Mouse (Mus musculus): Measurements from ENCODE around the gene Usp15. TPM values are rescaled to one million over a fixed set of nuclear protein-coding genes. Genes with fewer than 3 reads are reported as not detected.

The Usp15 gene
- polyA plus RNA-seq, 1 experiment = 52.4 TPM

DNA sequence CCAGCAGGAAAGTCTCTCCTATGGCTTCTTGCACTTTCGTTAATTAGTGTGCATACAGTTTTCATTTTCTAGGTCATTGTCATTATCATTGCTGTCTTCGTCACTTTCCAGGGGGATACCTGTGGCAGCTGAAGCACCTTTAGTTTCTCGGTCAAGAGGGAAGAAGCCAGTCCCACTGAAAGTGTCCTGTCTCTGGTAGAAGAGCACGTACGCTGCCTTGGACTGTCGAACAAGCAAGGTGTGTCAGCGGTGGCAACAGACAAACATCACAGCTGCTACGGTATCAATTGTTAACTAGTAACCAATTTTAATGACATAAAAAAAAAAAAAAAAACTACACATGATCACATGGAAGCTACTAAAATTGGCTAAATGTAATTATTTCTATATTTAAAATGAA is 83.3 kb downstream of the Usp15 start:
- DNase-seq = no peak
- TF ChIP-seq POLR2A (IDR thresholded peaks at IDR 0.05; ENCODE audit: borderline replicate concordance, insufficient read depth, low read length) = no peak
- TF ChIP-seq CTCF (IDR thresholded peaks at IDR 0.05; ENCODE audit: borderline replicate concordance, insufficient read depth, low read depth, low read length) = no peak
- Histone ChIP-seq H3K27ac (ENCODE audit: insufficient read depth, low read length) (no peak overlapping the region), H3K4me1 (ENCODE audit: control insufficient read depth, insufficient read depth, low read length) (no peaks in the 10 kb centered on the region), H3K4me3 (replicated peaks; ENCODE audit: insufficient read depth, low read depth, low read length) (no peak overlapping the region), H3K27me3 (ENCODE audit: control insufficient read depth, insufficient read depth, low read length) (no peaks in the 10 kb centered on the region)
- 95% methylated on average over 8 of the region's 8 CpGs for WGBS

DNA sequence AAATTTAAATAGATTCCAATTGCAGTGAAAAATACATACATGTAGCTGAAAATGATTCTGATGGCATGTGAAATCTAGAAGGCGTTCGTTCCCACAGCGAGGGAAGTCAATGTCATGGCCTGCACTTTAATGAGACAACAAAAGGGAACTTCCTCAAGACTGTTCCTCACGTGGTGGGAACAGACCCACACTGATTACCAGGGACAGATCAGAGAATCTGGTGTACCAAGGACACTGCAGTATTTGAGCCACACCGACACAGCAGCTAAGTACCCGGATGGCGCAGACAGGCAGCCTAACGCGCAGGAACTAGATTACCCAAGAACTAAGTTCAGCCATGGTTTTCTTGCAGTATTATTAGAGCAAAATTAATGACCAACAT is 84.0 kb downstream of the Usp15 start:
- Histone ChIP-seq H3K27ac (ENCODE audit: insufficient read depth, low read length) (no peak overlapping the region), H3K4me3 (replicated peaks; ENCODE audit: insufficient read depth, low read depth, low read length) (no peak overlapping the region), H3K27me3 (ENCODE audit: control insufficient read depth, insufficient read depth, low read length) (no peaks in the 10 kb centered on the region), H3K4me1 (ENCODE audit: control insufficient read depth, insufficient read depth, low read length) (no peaks in the 10 kb centered on the region)
- WGBS = 90% methylated on average over 9 of the region's 9 CpGs
- DNase-seq = no peak
- TF ChIP-seq CTCF (IDR thresholded peaks at IDR 0.05; ENCODE audit: borderline replicate concordance, insufficient read depth, low read depth, low read length) = no peak

DNA sequence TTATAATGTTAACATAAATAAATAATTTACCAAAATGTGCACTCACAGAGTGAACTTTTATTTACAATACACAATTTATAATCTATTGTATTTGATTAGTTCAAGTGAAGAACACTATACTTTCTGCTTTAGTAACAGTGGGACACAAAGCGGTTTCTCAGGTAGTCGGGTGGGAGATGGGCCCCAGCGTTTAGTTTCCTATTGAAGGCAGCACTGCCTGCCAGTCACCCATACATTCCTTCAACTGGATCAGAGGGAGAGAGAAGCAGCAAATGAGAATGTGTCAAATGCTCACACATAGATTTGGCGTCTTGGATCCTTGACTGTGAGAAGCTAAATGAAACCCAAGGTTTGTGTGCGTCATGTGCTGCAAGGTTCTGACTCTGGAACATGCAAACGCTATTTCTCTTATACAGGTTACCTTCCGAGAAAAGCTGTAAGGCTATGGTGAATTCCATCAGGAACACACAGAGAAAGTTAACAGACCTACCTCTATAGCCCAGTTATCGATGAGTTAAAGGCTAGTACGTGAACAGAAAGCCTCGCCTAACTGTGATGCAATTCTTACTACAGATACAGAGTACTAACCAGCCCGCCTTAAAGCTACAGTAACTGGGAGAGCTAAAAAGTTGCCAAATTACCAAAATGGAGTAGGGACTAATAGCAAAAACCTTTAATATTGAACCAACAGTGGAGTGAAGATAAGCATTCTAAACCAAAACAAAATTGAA is 84.6 kb downstream of the Usp15 start:
- WGBS = 86% methylated on average over 11 of the region's 11 CpGs
- DNase-seq = no peak
- H3K27ac ChIP-seq (ENCODE audit: insufficient read depth, low read length) = no peak overlapping the region
- no peaks in the 10 kb centered on the region for H3K27me3 ChIP-seq (ENCODE audit: control insufficient read depth, insufficient read depth, low read length)
- no peaks in the 10 kb centered on the region for H3K4me1 ChIP-seq (ENCODE audit: control insufficient read depth, insufficient read depth, low read length)
- TF ChIP-seq CTCF (IDR thresholded peaks at IDR 0.05; ENCODE audit: borderline replicate concordance, insufficient read depth, low read depth, low read length) = no peak
- no peak for TF ChIP-seq POLR2A (IDR thresholded peaks at IDR 0.05; ENCODE audit: borderline replicate concordance, insufficient read depth, low read length)
- no peak overlapping the region for H3K4me3 ChIP-seq (replicated peaks; ENCODE audit: insufficient read depth, low read depth, low read length)

DNA sequence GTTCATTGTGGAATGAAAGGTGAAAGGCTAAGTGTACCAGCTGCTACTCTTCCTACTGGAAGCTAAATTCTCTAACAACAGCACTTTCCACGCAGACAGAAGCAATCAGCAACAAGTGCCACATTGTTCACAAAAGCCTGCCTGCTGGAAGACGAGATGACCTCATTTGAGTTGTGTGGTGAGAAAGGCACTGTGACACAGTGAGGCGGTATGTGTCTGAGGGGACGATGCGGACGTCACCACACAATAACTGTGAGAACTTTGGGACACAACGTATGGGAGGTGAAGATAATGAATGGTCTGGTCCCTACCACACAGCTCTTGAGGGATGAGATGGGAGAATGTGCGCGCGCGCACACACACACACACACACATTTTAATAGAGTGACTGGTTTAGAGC is 86.2 kb downstream of the Usp15 start:
- H3K27me3 ChIP-seq (ENCODE audit: control insufficient read depth, insufficient read depth, low read length) = no peaks in the 10 kb centered on the region
- no peak overlapping the region for H3K4me3 ChIP-seq (replicated peaks; ENCODE audit: insufficient read depth, low read depth, low read length)
- H3K27ac ChIP-seq (ENCODE audit: insufficient read depth, low read length) = no peak overlapping the region
- TF ChIP-seq POLR2A (IDR thresholded peaks at IDR 0.05; ENCODE audit: borderline replicate concordance, insufficient read depth, low read length) = no peak
- no peak for TF ChIP-seq CTCF (IDR thresholded peaks at IDR 0.05; ENCODE audit: borderline replicate concordance, insufficient read depth, low read depth, low read length)
- DNase-seq = no peak
- H3K4me1 ChIP-seq (ENCODE audit: control insufficient read depth, insufficient read depth, low read length) = no peaks in the 10 kb centered on the region
- 73% methylated on average over 11 of the region's 11 CpGs for WGBS

DNA sequence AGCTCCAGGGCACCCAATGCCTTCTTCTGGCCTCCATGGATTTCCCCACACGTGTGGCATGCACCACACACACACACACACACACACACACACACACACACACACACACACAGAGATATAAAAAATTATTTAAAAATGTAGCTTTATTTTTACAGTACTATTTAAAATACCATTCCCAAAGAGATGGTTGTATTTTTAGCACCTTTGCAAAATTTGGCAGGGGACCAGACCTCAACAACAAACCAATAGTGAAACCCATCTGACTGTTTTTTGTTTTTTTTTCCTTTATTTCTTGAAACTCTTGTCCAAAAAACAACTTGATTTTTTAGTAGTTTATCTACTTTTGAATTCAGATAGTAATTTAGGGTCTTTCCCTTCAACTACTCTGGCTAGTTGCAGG is 88.3 kb downstream of the Usp15 start:
- Histone ChIP-seq H3K27ac (ENCODE audit: insufficient read depth, low read length) (no peak overlapping the region), H3K4me3 (replicated peaks; ENCODE audit: insufficient read depth, low read depth, low read length) (no peak overlapping the region), H3K27me3 (ENCODE audit: control insufficient read depth, insufficient read depth, low read length) (no peaks in the 10 kb centered on the region), H3K4me1 (ENCODE audit: control insufficient read depth, insufficient read depth, low read length) (no peaks in the 10 kb centered on the region)
- no peak for TF ChIP-seq CTCF (IDR thresholded peaks at IDR 0.05; ENCODE audit: borderline replicate concordance, insufficient read depth, low read depth, low read length)
- TF ChIP-seq POLR2A (IDR thresholded peaks at IDR 0.05; ENCODE audit: borderline replicate concordance, insufficient read depth, low read length) = no peak
- WGBS = 84% methylated on average over 1 of the region's 1 CpGs
- DNase-seq = no peak

DNA sequence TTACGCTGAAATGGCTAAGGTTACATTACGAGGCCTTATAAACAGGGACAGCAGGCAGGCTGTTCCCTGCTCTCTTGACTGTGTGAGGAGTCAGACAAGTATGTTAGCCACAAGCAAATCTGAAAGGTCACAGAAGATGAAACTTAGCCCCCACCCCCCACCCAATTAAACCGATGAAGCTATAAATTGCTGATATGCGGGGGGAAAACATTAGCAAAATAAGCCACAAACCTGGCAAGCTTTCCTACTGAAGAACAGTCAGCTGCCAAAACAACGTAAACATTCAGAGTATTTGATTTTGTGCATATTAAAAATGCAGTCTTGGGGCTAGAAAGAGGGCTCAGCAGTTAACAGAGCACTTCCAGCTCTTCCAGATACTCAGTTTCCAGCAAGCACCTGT is 88.7 kb downstream of the Usp15 start:
- no peaks in the 10 kb centered on the region for H3K27me3 ChIP-seq (ENCODE audit: control insufficient read depth, insufficient read depth, low read length)
- no peak overlapping the region for H3K4me3 ChIP-seq (replicated peaks; ENCODE audit: insufficient read depth, low read depth, low read length)
- 86% methylated on average over 5 of the region's 5 CpGs for WGBS
- no peak for DNase-seq
- TF ChIP-seq POLR2A (IDR thresholded peaks at IDR 0.05; ENCODE audit: borderline replicate concordance, insufficient read depth, low read length) = no peak
- no peak for TF ChIP-seq CTCF (IDR thresholded peaks at IDR 0.05; ENCODE audit: borderline replicate concordance, insufficient read depth, low read depth, low read length)
- no peaks in the 10 kb centered on the region for H3K4me1 ChIP-seq (ENCODE audit: control insufficient read depth, insufficient read depth, low read length)
- H3K27ac ChIP-seq (ENCODE audit: insufficient read depth, low read length) = no peak overlapping the region

DNA sequence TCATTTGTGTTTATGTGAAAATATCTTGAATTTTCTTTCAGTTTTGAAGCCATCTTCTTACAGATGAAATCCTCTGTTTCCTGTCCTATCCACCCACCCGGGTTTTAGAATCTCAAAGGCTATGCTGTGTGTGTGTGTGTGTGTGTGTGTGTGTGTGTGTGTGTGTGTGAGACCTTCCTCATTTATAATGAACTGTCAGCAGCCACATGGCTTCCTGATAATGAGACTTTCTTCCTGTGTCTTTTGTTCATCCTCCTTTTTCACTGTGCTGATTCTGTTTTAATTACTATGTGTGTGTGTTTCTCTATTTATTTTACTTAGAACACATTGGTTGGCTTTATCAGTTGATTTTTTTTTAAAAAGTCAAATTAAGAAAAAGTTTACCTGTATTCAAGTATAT is 95.5 kb downstream of the Usp15 start:
- Histone ChIP-seq H3K27ac (ENCODE audit: insufficient read depth, low read length) (no peak overlapping the region), H3K4me1 (ENCODE audit: control insufficient read depth, insufficient read depth, low read length) (no peaks in the 10 kb centered on the region), H3K4me3 (replicated peaks; ENCODE audit: insufficient read depth, low read depth, low read length) (no peak overlapping the region), H3K27me3 (ENCODE audit: control insufficient read depth, insufficient read depth, low read length) (no peaks in the 10 kb centered on the region)
- TF ChIP-seq CTCF (IDR thresholded peaks at IDR 0.05; ENCODE audit: borderline replicate concordance, insufficient read depth, low read depth, low read length) (no peak), POLR2A (IDR thresholded peaks at IDR 0.05; ENCODE audit: borderline replicate concordance, insufficient read depth, low read length) (no peak)
- 90% methylated on average over 1 of the region's 1 CpGs for WGBS
- no peak for DNase-seq

DNA sequence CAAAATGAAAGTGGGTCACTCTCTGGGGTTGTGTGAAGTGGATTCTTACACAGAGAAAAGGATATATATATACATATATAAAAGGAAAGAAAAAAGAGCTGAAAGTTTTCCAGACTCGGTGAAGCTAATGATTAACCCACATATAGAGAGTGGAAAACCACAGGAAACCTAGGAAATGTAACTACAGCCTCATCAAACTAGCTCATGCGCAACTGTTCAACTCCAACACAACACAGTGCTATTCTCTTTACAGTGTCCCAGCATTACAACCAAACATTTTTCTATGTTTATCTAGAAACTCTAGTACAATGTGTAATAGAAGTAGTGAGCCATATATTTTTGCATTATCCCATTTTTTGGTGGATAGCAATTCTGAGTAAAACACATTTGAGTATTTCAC is 96.2 kb downstream of the Usp15 start:
- Histone ChIP-seq H3K27me3 (ENCODE audit: control insufficient read depth, insufficient read depth, low read length) (no peaks in the 10 kb centered on the region), H3K27ac (ENCODE audit: insufficient read depth, low read length) (no peak overlapping the region), H3K4me1 (ENCODE audit: control insufficient read depth, insufficient read depth, low read length) (no peaks in the 10 kb centered on the region), H3K4me3 (replicated peaks; ENCODE audit: insufficient read depth, low read depth, low read length) (no peak overlapping the region)
- TF ChIP-seq CTCF (IDR thresholded peaks at IDR 0.05; ENCODE audit: borderline replicate concordance, insufficient read depth, low read depth, low read length) (no peak), POLR2A (IDR thresholded peaks at IDR 0.05; ENCODE audit: borderline replicate concordance, insufficient read depth, low read length) (no peak)
- no peak for DNase-seq
- 86% methylated on average over 2 of the region's 2 CpGs for WGBS
